Mouse (Mus musculus) layer of hippocampus, adult 2 months (tissue): ENCODE data around the gene Hfe. TPM values are rescaled to one million over a fixed set of nuclear protein-coding genes. Genes with fewer than 3 reads are reported as not detected.

Experiments used
- DNase-seq, 2 experiments: peaks; one replicate each; pipeline ENCODE4 v3.0.0; 2022; ENCODE audit warnings: low spot score in 2 of 2
- H3K27ac ChIP-seq: fragments of 200-600 bp; 2 replicates; pipeline ENCODE4 v1.8.1; 2022
- H3K4me3 ChIP-seq: fragments of 200-600 bp; 2 replicates; pipeline ENCODE4 v1.8.1; 2022; ENCODE audit warnings: mild to moderate bottlenecking
- CTCF ChIP-seq: fragments of 200-600 bp; conservative IDR thresholded peaks from 2 replicates; pipeline ENCODE4 v1.8.1; 2022; ENCODE audit warnings: antibody characterized with exemption, mild to moderate bottlenecking, moderate library complexity
- total RNA-seq, 2 experiments: library from RNA; stranded (reverse); gene quantifications; 2 replicates each; pipeline ENCODE4 v1.2.3; 2021

The Hfe gene
- total RNA-seq, 2 experiments from 2014 or later, result 3.2 to 3.6 TPM

GRCm38 (mm10) chr13:23699767-23700166 is 10.9 kb downstream of the Hfe start:
- no peak overlapping the region for H3K27ac ChIP-seq
- H3K4me3 ChIP-seq, result no peak overlapping the region
- DNase-seq, result no peak
- peak; percentile 63 for TF ChIP-seq CTCF

- H3K27ac ChIP-seq, result peak overlapping the region; percentile 63; the same call in 1 of the 2 replicates
- no peak for TF ChIP-seq CTCF
- H3K4me3 ChIP-seq, result peak overlapping the region; percentile 45; the same call in 1 of the 2 replicates
- DNase-seq, result no peak
These were observed 11.7 kb downstream of the Hfe start for GRCm38 (mm10) chr13:23698996-23699395.

GRCm38 (mm10) chr13:23698300-23698693 is 12.4 kb downstream of the Hfe start, which contains the start of gene Hist1h4c:
TSS of gene Hist1h4c (minus strand) at chr13:23698454.
- peak; percentile 99 to 100 for DNase-seq
- peak within 1 kb of the TSS; percentile 63 for H3K4me3 ChIP-seq
- TF ChIP-seq CTCF, result no peak
- peak within 1 kb of the TSS; percentile 86 for H3K27ac ChIP-seq

DNA sequence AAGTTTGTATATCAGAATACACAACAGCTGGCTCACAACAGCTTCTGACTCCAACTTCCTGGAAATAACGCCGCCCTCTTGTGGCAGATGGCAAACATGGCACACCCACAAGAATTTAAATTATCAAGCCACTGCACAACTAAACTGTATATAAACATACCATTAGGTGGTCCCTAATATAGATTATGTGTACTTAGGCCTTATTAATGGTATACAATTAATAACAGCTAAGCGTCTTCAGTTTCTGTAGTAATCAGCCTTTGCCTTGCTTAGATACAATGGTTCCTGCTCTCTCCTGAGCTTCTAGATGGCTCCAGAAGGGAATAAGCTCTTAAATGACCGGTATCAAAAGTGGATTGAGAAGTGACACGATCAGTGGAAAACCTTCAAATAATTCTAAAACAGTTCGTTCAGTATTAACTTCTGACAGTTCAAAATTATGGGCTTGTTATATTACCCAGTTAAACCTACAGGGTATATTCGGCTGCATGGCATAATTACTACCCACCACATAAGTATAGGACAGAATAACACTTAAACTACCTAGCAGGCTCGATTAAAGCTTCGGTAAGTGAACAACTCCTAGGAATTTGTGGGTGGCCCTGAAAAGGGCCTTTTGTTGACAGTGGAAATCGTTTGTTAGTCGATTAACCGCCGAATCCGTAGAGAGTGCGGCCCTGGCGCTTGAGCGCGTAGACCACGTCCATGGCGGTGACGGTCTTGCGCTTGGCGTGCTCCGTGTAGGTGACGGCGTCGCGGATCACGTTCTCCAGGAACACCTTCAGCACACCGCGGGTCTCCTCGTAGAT is 13.0 kb downstream of the Hfe start:
- peak; percentile 85 for TF ChIP-seq CTCF
- peak in 1 of 2 experiments; percentile 57 for DNase-seq
- Histone ChIP-seq H3K27ac (peak overlapping the region; percentile 86), H3K4me3 (peak overlapping the region; percentile 63)

DNA sequence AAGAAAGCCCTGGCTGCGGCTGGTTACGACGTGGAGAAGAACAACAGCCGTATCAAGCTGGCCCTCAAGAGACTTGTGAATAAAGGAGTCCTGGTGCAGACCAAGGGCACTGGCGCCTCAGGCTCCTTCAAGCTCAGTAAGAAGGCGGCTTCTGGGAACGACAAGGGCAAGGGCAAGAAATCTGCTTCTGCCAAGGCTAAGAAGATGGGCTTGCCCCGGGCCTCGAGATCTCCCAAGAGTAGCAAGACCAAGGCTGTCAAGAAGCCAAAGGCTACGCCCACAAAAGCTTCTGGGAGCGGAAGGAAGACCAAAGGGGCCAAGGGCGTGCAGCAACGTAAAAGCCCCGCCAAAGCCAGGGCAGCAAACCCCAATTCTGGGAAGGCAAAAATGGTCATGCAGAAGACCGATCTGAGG is 14.6 kb downstream of the Hfe start:
- no peak overlapping the region for H3K4me3 ChIP-seq
- H3K27ac ChIP-seq, result no peak overlapping the region
- no peak for TF ChIP-seq CTCF
- no peak for DNase-seq

GRCm38 (mm10) chr13:23695514-23695913 is 15.1 kb downstream of the Hfe start, which contains the start of gene Hist1h1t:
TSS of gene Hist1h1t (plus strand) at chr13:23695814.
- TF ChIP-seq CTCF, result no peak
- DNase-seq, result no peak
- H3K27ac ChIP-seq, result no peak within 1 kb of the TSS
- H3K4me3 ChIP-seq, result no peak within 1 kb of the TSS

DNA sequence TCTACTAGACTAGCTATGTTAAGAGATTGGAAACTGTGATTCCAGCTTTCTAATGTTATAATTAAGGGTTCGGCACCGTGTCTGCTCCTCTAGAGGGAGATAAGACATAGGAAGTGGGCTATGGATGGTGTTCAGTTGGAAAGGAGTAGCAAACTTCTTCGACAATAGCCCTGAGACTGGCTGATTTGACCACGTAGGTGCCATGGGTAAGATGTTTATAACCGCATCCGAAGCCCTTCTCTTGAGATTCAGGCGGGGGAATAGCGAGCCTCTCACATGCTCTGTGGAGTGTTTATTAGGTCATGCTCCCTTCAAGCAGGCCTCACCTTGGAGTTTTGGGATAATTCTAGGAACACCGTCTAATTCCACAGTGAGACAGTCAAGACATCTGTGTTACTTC is 15.7 kb downstream of the Hfe start:
- no peak for TF ChIP-seq CTCF
- no peak for DNase-seq
- no peak overlapping the region for H3K27ac ChIP-seq
- no peak overlapping the region for H3K4me3 ChIP-seq

DNA sequence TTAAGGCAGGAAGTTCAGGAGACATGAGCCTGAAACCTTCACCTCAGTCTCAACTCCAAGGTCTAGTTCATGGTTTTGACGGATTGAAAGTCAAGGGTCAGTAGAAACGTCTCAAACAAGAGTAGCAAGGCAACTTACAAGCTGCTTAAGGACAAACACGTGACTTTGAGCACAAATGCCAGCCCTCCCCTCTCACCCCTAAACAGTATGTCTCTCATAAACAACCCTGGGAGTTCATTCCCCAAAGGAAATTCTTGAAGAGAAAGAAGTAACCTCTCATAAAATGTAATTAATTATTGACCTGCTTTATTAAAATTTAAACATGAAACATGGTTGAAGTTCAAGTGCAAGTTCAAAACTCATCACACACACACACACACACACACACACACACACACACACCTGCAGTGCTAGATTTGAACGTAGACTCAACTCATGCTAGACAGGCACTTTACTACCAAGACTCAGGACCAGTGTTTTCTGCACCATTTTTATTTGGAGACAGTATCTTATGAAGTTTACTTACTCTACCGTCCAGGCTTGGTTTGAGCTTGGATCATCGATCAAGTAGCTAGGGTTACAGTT is 16.7 kb downstream of the Hfe start:
- TF ChIP-seq CTCF, result no peak
- Histone ChIP-seq H3K4me3 (no peak overlapping the region), H3K27ac (no peak overlapping the region)
- DNase-seq, result no peak

GRCm38 (mm10) chr13:23689459-23689858 is 21.2 kb downstream of the Hfe start:
- no peak for DNase-seq
- H3K4me3 ChIP-seq, result no peak overlapping the region
- no peak for TF ChIP-seq CTCF
- no peak overlapping the region for H3K27ac ChIP-seq

- no peak for DNase-seq
- Histone ChIP-seq H3K4me3 (no peak overlapping the region), H3K27ac (no peak overlapping the region)
- no peak for TF ChIP-seq CTCF
These were observed 21.7 kb downstream of the Hfe start for GRCm38 (mm10) chr13:23688956-23689355.

GRCm38 (mm10) chr13:23687907-23688306 is 22.7 kb downstream of the Hfe start:
- Histone ChIP-seq H3K4me3 (no peak overlapping the region), H3K27ac (no peak overlapping the region)
- no peak for DNase-seq
- TF ChIP-seq CTCF, result no peak

- H3K4me3 ChIP-seq, result no peak overlapping the region
- DNase-seq, result no peak
- no peak for TF ChIP-seq CTCF
- no peak overlapping the region for H3K27ac ChIP-seq
These were observed 23.5 kb downstream of the Hfe start for GRCm38 (mm10) chr13:23687181-23687580.

GRCm38 (mm10) chr13:23685966-23686365 is 24.7 kb downstream of the Hfe start:
- Histone ChIP-seq H3K4me3 (peak overlapping the region; percentile 47), H3K27ac (peak overlapping the region; percentile 51)
- no peak for TF ChIP-seq CTCF
- no peak for DNase-seq
